Mouse (Mus musculus) cortical plate, adult 2 months (tissue): ENCODE measurements around the gene Rhbdd1.

ENCODE experiments used
- CTCF ChIP-seq: fragments of 200-500 bp; IDR thresholded peaks from 2 replicates; pipeline ENCODE4 v1.5.1; 2011; ENCODE audit warnings: mild to moderate bottlenecking, control low read depth, low read length; ENCODE audit not compliant: insufficient read depth; ENCODE audit errors: extremely low read depth
- POLR2A ChIP-seq: fragments of 200-500 bp; IDR thresholded peaks from 2 replicates; pipeline ENCODE4 v1.6.1; 2011; ENCODE audit warnings: mild to moderate bottlenecking, low read length, control low read depth; ENCODE audit not compliant: insufficient read depth; ENCODE audit errors: extremely low read depth

GRCm38 (mm10) chr1:82465321-82465853 lies 149.1 kb downstream of the Rhbdd1 start:
- TF ChIP-seq CTCF (no peak), POLR2A (no peak)
